Mouse (Mus musculus) forebrain, embryonic 13.5 days (tissue): Measurements from ENCODE around the gene Ccl7. TPM values are rescaled to one million over a fixed set of nuclear protein-coding genes. Genes with fewer than 3 reads are reported as not detected.

ENCODE experiments used
- ATAC-seq: fragments of 200-750 bp; cut with Nextera tagmentation; 2 replicates; pipeline ENCODE4 v1.8.0; 2017
- H3K27ac ChIP-seq: fragments of 300-500 bp; sonication (generic); 2 replicates; pipeline ENCODE4 v1.5.1; 2015; ENCODE audit warnings: inconsistent platforms, mild to moderate bottlenecking, moderate library complexity
- H3K27me3 ChIP-seq: fragments of 300-500 bp; sonication (generic); 2 replicates; pipeline ENCODE4 v1.6.1; 2015; ENCODE audit warnings: mild to moderate bottlenecking, inconsistent platforms
- H3K36me3 ChIP-seq: fragments of 300-500 bp; sonication (generic); 2 replicates; pipeline ENCODE4 v1.6.1; 2015; ENCODE audit warnings: mild to moderate bottlenecking, inconsistent platforms; ENCODE audit not compliant: poor library complexity, severe bottlenecking
- H3K4me1 ChIP-seq: fragments of 300-500 bp; sonication (generic); 2 replicates; pipeline ENCODE4 v1.6.1; 2015; ENCODE audit warnings: inconsistent platforms
- H3K4me2 ChIP-seq: fragments of 300-500 bp; sonication (generic); 2 replicates; pipeline ENCODE4 v1.6.1; 2015; ENCODE audit warnings: inconsistent platforms, mild to moderate bottlenecking, moderate library complexity
- H3K4me3 ChIP-seq: fragments of 300-500 bp; sonication (generic); 2 replicates; pipeline ENCODE4 v1.5.1; 2015; ENCODE audit warnings: mild to moderate bottlenecking, inconsistent platforms
- H3K9ac ChIP-seq: fragments of 300-500 bp; sonication (generic); 2 replicates; pipeline ENCODE4 v1.6.1; 2015; ENCODE audit warnings: mild to moderate bottlenecking, inconsistent platforms
- H3K9me3 ChIP-seq: fragments of 300-500 bp; sonication (generic); replicated peaks from 2 replicates; pipeline ENCODE4 v1.6.1; 2016; ENCODE audit warnings: inconsistent platforms
- WGBS: fragments of 180-500 bp; shearing (Covaris S2); methylation state at CpG from one replicate; pipeline ENCODE4 v1.1.7; 2015; 5-methylcytosine and 5-hydroxymethylcytosine counted together
- polyA plus RNA-seq: library from polyadenylated mRNA; unstranded; fragments of >200 nt; fragmentation: Nextera tagmentation; extraction: Ambion mirVana; gene quantifications from 2 replicates; pipeline ENCODE4 v1.2.1, GENCODE M21; 2015

Ccl7 gene
- polyA plus RNA-seq, 1 experiment from 2014 or later: not detected

- H3K9ac ChIP-seq: no peak overlapping the region
- no peak for ATAC-seq
- H3K9me3 ChIP-seq: no peaks in the 10 kb centered on the region
- H3K4me2 ChIP-seq: no peak overlapping the region
- H3K27ac ChIP-seq: no peak overlapping the region
- no peaks in the 10 kb centered on the region for H3K27me3 ChIP-seq
- H3K4me1 ChIP-seq: no peaks in the 10 kb centered on the region
- WGBS: 74% methylated on average over 3 of the region's 3 CpGs
- no peaks in the 10 kb centered on the region for H3K36me3 ChIP-seq
- no peak overlapping the region for H3K4me3 ChIP-seq
Measured at GRCm38 (mm10) chr11:82016181-82016780, 29.2 kb upstream of the Ccl7 start.

- no peak overlapping the region for H3K9ac ChIP-seq
- no peaks in the 10 kb centered on the region for H3K4me1 ChIP-seq
- H3K27ac ChIP-seq: no peak overlapping the region
- H3K4me3 ChIP-seq: no peak overlapping the region
- no peaks in the 10 kb centered on the region for H3K9me3 ChIP-seq
- no peaks in the 10 kb centered on the region for H3K27me3 ChIP-seq
- 58% methylated on average over 2 of the region's 2 CpGs for WGBS
- ATAC-seq: no peak
- no peaks in the 10 kb centered on the region for H3K36me3 ChIP-seq
- no peak overlapping the region for H3K4me2 ChIP-seq
Measured at GRCm38 (mm10) chr11:82019389-82019788, 26.1 kb upstream of the Ccl7 start.

DNA sequence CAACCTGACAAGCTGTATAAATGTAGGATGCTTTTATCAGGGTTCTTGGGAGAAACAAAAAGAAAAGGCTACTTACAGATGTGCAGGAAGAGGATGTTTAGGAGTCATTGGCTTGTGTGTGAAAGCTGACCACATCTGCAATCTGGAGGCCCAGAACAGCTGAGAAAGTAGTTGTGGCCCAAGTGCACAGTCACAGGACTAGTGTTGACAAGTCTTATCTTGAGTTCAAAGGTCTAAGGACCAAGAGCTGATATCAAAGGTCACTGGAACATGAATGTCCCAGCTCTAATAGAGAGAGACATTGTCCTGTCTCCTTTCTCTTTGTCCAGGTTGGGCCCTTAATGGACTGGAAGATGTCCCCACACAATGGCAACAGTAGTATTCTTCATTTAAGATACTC, 25.7 kb upstream of the Ccl7 start:
- Histone ChIP-seq H3K9ac (no peak overlapping the region), H3K4me2 (no peak overlapping the region), H3K4me3 (no peak overlapping the region), H3K27ac (no peak overlapping the region), H3K27me3 (no peaks in the 10 kb centered on the region), H3K36me3 (no peaks in the 10 kb centered on the region), H3K9me3 (no peaks in the 10 kb centered on the region), H3K4me1 (no peaks in the 10 kb centered on the region)
- no peak for ATAC-seq

DNA sequence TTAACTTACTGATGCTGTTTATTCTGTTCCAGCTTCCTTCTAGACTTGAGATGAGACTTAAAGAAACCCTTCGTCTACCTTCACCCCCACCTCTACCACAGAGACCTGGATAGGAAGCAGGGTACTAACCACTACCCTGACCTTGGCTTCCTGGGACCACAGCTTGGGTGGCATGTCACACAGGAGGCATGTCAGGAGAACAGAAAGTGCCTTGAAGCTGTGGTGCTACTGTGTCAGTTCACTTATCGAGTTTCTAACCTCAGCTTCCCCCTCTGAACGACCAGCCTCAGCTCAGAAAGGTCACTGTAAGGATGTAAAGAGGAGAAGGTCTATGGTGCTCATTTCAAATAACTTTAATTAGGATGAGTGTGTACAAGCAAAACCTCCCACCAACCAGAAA, 24.1 kb upstream of the Ccl7 start:
- WGBS: 77% methylated on average over 3 of the region's 3 CpGs
- H3K27me3 ChIP-seq: no peaks in the 10 kb centered on the region
- H3K36me3 ChIP-seq: no peaks in the 10 kb centered on the region
- H3K27ac ChIP-seq: no peak overlapping the region
- H3K4me1 ChIP-seq: no peaks in the 10 kb centered on the region
- H3K9me3 ChIP-seq: no peaks in the 10 kb centered on the region
- no peak overlapping the region for H3K9ac ChIP-seq
- no peak overlapping the region for H3K4me3 ChIP-seq
- no peak overlapping the region for H3K4me2 ChIP-seq
- no peak for ATAC-seq

DNA sequence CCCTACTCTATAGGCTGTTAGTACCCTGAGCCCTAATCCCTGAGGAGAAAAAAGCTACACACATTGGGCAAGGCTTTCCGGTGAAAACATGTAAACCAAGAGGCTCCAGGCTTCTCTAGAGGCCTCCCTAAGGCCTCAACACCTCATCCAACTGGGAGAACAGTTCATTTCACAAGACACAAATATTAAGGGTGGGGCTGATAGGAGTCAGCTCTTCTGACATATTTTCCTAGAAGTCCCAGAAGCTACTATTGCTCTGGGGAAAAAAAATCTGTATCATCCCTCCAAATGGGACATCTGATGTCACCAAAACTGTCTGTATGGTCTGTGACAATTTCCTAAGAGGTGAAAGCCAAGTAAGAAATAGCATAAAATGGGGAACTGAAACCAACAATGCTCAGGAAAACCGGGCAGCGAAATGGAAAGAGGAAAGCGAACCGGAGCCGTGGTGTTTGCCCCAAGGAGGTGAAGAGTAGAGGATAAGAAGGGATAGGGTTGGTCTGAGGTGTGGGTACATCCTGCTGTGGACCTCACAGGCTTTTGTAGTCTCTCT, 22.9 kb upstream of the Ccl7 start:
- H3K9me3 ChIP-seq: no peaks in the 10 kb centered on the region
- WGBS: 96% methylated on average over 6 of the region's 6 CpGs
- no peaks in the 10 kb centered on the region for H3K36me3 ChIP-seq
- H3K4me1 ChIP-seq: no peaks in the 10 kb centered on the region
- H3K27me3 ChIP-seq: no peaks in the 10 kb centered on the region
- no peak overlapping the region for H3K4me2 ChIP-seq
- no peak overlapping the region for H3K9ac ChIP-seq
- ATAC-seq: no peak
- H3K4me3 ChIP-seq: no peak overlapping the region
- no peak overlapping the region for H3K27ac ChIP-seq

DNA sequence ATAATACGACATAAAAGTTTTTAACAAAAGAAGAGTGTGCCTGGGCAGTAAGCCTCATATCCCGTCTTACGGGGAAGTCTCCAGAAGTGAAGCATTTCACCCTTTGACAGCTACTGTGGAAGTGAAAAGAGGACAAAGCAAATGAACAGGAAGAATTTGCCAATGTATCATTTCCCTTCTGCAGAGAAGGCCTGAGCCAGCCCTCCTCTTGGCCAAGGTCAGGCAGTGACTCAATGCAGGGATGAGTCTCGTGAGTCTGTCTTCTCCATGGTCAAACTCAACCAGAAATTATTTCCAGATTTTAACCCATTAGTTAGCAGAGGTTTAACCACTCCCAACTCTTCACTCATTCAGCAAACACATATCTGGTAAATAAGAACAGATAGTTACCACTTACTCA, 21.7 kb upstream of the Ccl7 start:
- no peak overlapping the region for H3K4me2 ChIP-seq
- no peaks in the 10 kb centered on the region for H3K36me3 ChIP-seq
- H3K27me3 ChIP-seq: no peaks in the 10 kb centered on the region
- no peak overlapping the region for H3K4me3 ChIP-seq
- H3K27ac ChIP-seq: no peak overlapping the region
- no peaks in the 10 kb centered on the region for H3K9me3 ChIP-seq
- no peak for ATAC-seq
- no peaks in the 10 kb centered on the region for H3K4me1 ChIP-seq
- WGBS: 84% methylated on average over 4 of the region's 4 CpGs
- H3K9ac ChIP-seq: no peak overlapping the region

DNA sequence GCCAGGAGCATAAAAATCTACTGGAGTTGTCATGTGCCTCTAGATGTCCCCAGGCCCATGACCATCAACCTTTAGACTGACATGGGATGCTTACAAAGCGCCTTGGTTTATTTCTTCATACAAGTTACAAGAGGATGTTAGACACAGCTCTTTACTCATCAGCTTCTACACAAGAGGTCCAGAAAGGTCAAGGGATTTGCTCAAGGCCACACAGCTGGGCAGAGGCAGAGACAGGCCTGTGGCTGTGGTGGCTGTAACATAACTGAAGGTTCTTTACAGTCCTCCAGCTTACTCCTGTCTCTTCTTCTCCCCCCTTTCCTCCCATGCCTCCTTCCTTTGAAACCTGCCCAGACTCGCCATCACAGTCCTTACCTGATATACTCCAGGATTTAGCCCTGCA, 15.3 kb upstream of the Ccl7 start:
- WGBS: 84% methylated on average over 2 of the region's 2 CpGs
- Histone ChIP-seq H3K9me3 (no peaks in the 10 kb centered on the region), H3K4me2 (no peak overlapping the region), H3K27me3 (no peaks in the 10 kb centered on the region), H3K27ac (no peak overlapping the region), H3K4me1 (peaks cover 3% of the 10 kb centered on the region; the same call in 1 of the 2 replicates), H3K36me3 (no peaks in the 10 kb centered on the region), H3K4me3 (no peak overlapping the region), H3K9ac (no peak overlapping the region)
- ATAC-seq: no peak

GRCm38 (mm10) chr11:82032136-82032535, 13.4 kb upstream of the Ccl7 start:
- Histone ChIP-seq H3K27me3 (no peaks in the 10 kb centered on the region), H3K27ac (no peak overlapping the region), H3K4me1 (peaks cover 7% of the 10 kb centered on the region; the same call in 1 of the 2 replicates), H3K9me3 (no peaks in the 10 kb centered on the region), H3K36me3 (no peaks in the 10 kb centered on the region), H3K4me3 (no peak overlapping the region), H3K4me2 (no peak overlapping the region), H3K9ac (no peak overlapping the region)
- no peak for ATAC-seq

DNA sequence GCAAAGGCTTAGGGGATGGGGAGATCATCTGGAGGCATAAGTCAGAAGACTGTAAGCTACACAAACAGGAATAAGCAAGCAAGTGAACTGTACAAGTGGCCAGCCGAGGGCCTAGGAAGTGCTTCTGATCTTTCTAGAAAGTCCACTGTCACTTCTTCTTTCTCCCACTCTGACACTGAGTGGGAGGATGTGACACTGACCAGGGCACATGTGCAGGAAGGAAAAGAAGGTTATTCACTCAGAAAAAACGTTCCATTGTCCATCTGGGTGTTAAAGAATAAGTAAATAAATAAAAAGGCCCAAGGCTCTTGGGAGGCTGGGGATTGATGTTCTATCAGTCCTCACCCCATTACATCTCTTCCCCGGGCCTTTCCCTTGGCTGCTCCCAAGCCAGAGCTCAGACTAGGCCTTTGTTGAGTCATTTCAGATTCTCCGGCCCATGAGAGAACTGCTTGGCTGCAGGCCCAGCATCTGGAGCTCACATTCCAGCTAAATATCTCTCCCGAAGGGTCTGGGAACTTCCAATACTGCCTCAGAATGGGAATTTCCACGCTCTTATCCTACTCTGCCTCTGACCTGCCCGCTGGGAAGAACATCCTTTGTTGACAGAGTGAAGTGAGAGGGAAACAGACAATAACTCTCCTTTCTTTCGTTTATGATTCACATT, 12.7 kb upstream of the Ccl7 start:
- Histone ChIP-seq H3K4me2 (no peak overlapping the region), H3K27me3 (no peaks in the 10 kb centered on the region), H3K27ac (no peak overlapping the region), H3K4me3 (no peak overlapping the region), H3K9me3 (no peaks in the 10 kb centered on the region), H3K36me3 (no peaks in the 10 kb centered on the region), H3K9ac (no peak overlapping the region), H3K4me1 (peaks cover 7% of the 10 kb centered on the region; the same call in 1 of the 2 replicates)
- ATAC-seq: no peak
- 49% methylated on average over 8 of the region's 8 CpGs for WGBS

DNA sequence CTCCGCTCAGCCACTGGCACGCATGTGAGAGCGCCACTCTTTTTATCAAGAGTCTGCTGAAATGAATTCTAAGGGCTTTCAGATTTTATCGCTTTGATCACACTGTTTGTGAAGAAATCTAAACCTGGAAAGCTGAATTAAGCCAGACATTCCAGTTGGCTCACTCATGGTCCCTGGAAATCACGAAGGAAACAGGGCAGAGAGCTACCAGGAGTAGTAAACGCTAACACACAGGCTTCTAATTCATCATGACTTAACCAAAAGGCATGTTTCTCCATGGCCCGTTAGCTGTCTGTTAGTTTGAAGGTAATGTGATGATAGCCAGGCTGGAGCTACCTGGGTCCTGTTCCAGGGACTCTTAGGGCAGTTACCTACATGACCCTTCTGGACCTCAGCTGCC, 11.1 kb upstream of the Ccl7 start:
- Histone ChIP-seq H3K4me3 (no peak overlapping the region), H3K9ac (no peak overlapping the region), H3K27me3 (no peaks in the 10 kb centered on the region), H3K27ac (no peak overlapping the region), H3K9me3 (no peaks in the 10 kb centered on the region), H3K4me2 (no peak overlapping the region), H3K4me1 (peaks cover 7% of the 10 kb centered on the region; the same call in 1 of the 2 replicates), H3K36me3 (no peaks in the 10 kb centered on the region)
- ATAC-seq: no peak
- 91% methylated on average over 7 of the region's 7 CpGs for WGBS

GRCm38 (mm10) chr11:82035356-82035755, 10.2 kb upstream of the Ccl7 start, which contains the start of gene Ccl2:
Gene Ccl2 (plus strand): TSS chr11:82035571.
- Histone ChIP-seq H3K9ac (no peak within 1 kb of the TSS), H3K27ac (no peak within 1 kb of the TSS), H3K4me1 (peaks cover 7% of the 10 kb centered on the region; the same call in 1 of the 2 replicates), H3K36me3 (no peaks in the 10 kb centered on the region), H3K4me3 (no peak within 1 kb of the TSS), H3K4me2 (no peak within 1 kb of the TSS), H3K27me3 (no peaks in the 10 kb centered on the region), H3K9me3 (no peaks in the 10 kb centered on the region)
- ATAC-seq: 0 out of 2 replicates have a peak, but pooled peaks have one; percentile 41
- WGBS: 35% methylated on average over 5 of the region's 5 CpGs

GRCm38 (mm10) chr11:82035857-82036256, 9.7 kb upstream of the Ccl7 start:
- Histone ChIP-seq H3K4me3 (no peak overlapping the region), H3K4me1 (peaks cover 7% of the 10 kb centered on the region; the same call in 1 of the 2 replicates), H3K27ac (no peak overlapping the region), H3K9me3 (no peaks in the 10 kb centered on the region), H3K27me3 (no peaks in the 10 kb centered on the region), H3K36me3 (no peaks in the 10 kb centered on the region), H3K4me2 (no peak overlapping the region), H3K9ac (no peak overlapping the region)
- WGBS: 94% methylated on average over 2 of the region's 2 CpGs
- ATAC-seq: no peak
